Mouse (Mus musculus): ENCODE results near the gene Kif26b. TPM values are rescaled to one million over a fixed set of nuclear protein-coding genes. Genes with fewer than 3 reads are reported as not detected.

Gene Kif26b
- 75.2 and 75.8 TPM in 2 replicates for total RNA-seq (2014; rRNA removed)
- polyA plus RNA-seq (2015; fragmentation: Nextera tagmentation; extraction: Ambion mirVana): 6.0 and 6.4 TPM in 2 replicates

- peak within 1 kb of the TSS; percentile 59 for H3K4me3 ChIP-seq (ENCODE audit: low read depth, low read length)
- H3K36me3 ChIP-seq (ENCODE audit: insufficient read depth, low read length): no peaks in the 10 kb centered on the region
- peak; percentile 59 for ATAC-seq (ENCODE audit: low FRiP score)
- no peaks in the 10 kb centered on the region for H3K9me3 ChIP-seq (ENCODE audit: low read length)
- peak; percentile 59 for DNase-seq (ENCODE audit: low spot score)
- no peak for TF ChIP-seq CTCF (IDR thresholded peaks at IDR 0.05)
- no peaks in the 10 kb centered on the region for H3K4me1 ChIP-seq (ENCODE audit: insufficient read depth, low read length)
- peak within 1 kb of the TSS; percentile 99 for H3K4me2 ChIP-seq (ENCODE audit: low read depth, low read length, poor library complexity, severe bottlenecking)
- peak within 1 kb of the TSS; percentile 87 for H3K27ac ChIP-seq (ENCODE audit: low read depth, low read length)
- H3K9ac ChIP-seq (replicated peaks; ENCODE audit: low read length, poor library complexity, severe bottlenecking): peak within 1 kb of the TSS; percentile 77
- no peaks in the 10 kb centered on the region for H3K27me3 ChIP-seq (ENCODE audit: insufficient read depth, low read length)
- under 1% methylated on average over 89 of the region's 92 CpGs for WGBS
Measured at GRCm38 (mm10) chr1:178528431-178529351, at the start of gene Kif26b. TSS of gene Kif26b (plus strand) at chr1:178529125.

- DNase-seq (ENCODE audit: low spot score): no peak
- no peak for ATAC-seq (ENCODE audit: low FRiP score)
- H3K27me3 ChIP-seq (ENCODE audit: insufficient read depth, low read length): no peaks in the 10 kb centered on the region
Measured at GRCm38 (mm10) chr1:178483854-178484253, 45.1 kb upstream of the Kif26b start.

GRCm38 (mm10) chr1:178485138-178485867 lies 43.6 kb upstream of the Kif26b start:
- Histone ChIP-seq H3K36me3 (ENCODE audit: insufficient read depth, low read length) (no peaks in the 10 kb centered on the region), H3K9ac (replicated peaks; ENCODE audit: low read length, poor library complexity, severe bottlenecking) (no peak overlapping the region), H3K4me1 (ENCODE audit: insufficient read depth, low read length) (no peaks in the 10 kb centered on the region), H3K27me3 (ENCODE audit: insufficient read depth, low read length) (no peaks in the 10 kb centered on the region), H3K9me3 (ENCODE audit: low read length) (no peaks in the 10 kb centered on the region), H3K27ac (ENCODE audit: low read depth, low read length) (no peak overlapping the region), H3K4me2 (ENCODE audit: low read depth, low read length, poor library complexity, severe bottlenecking) (no peak overlapping the region), H3K4me3 (ENCODE audit: low read depth, low read length) (no peak overlapping the region)
- DNase-seq (ENCODE audit: low spot score) (no peak), ATAC-seq (ENCODE audit: low FRiP score) (no peak)
- peak; percentile 42 for TF ChIP-seq CTCF (IDR thresholded peaks at IDR 0.05)
- 88% methylated on average over 5 of the region's 5 CpGs for WGBS

More at GRCm38 (mm10) chr1:178483854-178484253, 45.1 kb upstream of the Kif26b start:
- H3K9me3 ChIP-seq (ENCODE audit: low read length): no peaks in the 10 kb centered on the region
- H3K4me3 ChIP-seq (ENCODE audit: low read depth, low read length): no peak overlapping the region
- no peaks in the 10 kb centered on the region for H3K4me1 ChIP-seq (ENCODE audit: insufficient read depth, low read length)
- no peak overlapping the region for H3K27ac ChIP-seq (ENCODE audit: low read depth, low read length)
- TF ChIP-seq CTCF (IDR thresholded peaks at IDR 0.05): no peak
- H3K36me3 ChIP-seq (ENCODE audit: insufficient read depth, low read length): no peaks in the 10 kb centered on the region
- H3K9ac ChIP-seq (replicated peaks; ENCODE audit: low read length, poor library complexity, severe bottlenecking): no peak overlapping the region
- no peak overlapping the region for H3K4me2 ChIP-seq (ENCODE audit: low read depth, low read length, poor library complexity, severe bottlenecking)

- Histone ChIP-seq H3K27ac (ENCODE audit: low read depth, low read length) (no peak overlapping the region), H3K4me3 (ENCODE audit: low read depth, low read length) (no peak overlapping the region), H3K4me2 (ENCODE audit: low read depth, low read length, poor library complexity, severe bottlenecking) (no peak overlapping the region), H3K9me3 (ENCODE audit: low read length) (no peaks in the 10 kb centered on the region), H3K27me3 (ENCODE audit: insufficient read depth, low read length) (no peaks in the 10 kb centered on the region), H3K9ac (replicated peaks; ENCODE audit: low read length, poor library complexity, severe bottlenecking) (no peak overlapping the region), H3K4me1 (ENCODE audit: insufficient read depth, low read length) (no peaks in the 10 kb centered on the region), H3K36me3 (ENCODE audit: insufficient read depth, low read length) (no peaks in the 10 kb centered on the region)
- DNase-seq (ENCODE audit: low spot score): no peak
- TF ChIP-seq CTCF (IDR thresholded peaks at IDR 0.05): no peak
- 61% methylated on average over 5 of the region's 5 CpGs for WGBS
- ATAC-seq (ENCODE audit: low FRiP score): no peak
Measured at GRCm38 (mm10) chr1:178485868-178486220, 43.1 kb upstream of the Kif26b start.

- Histone ChIP-seq H3K27ac (ENCODE audit: low read depth, low read length) (no peak overlapping the region), H3K9ac (replicated peaks; ENCODE audit: low read length, poor library complexity, severe bottlenecking) (no peak overlapping the region), H3K27me3 (ENCODE audit: insufficient read depth, low read length) (no peaks in the 10 kb centered on the region), H3K36me3 (ENCODE audit: insufficient read depth, low read length) (no peaks in the 10 kb centered on the region), H3K4me3 (ENCODE audit: low read depth, low read length) (no peak overlapping the region), H3K4me2 (ENCODE audit: low read depth, low read length, poor library complexity, severe bottlenecking) (no peak overlapping the region), H3K9me3 (ENCODE audit: low read length) (no peaks in the 10 kb centered on the region), H3K4me1 (ENCODE audit: insufficient read depth, low read length) (no peaks in the 10 kb centered on the region)
- whole genome bisulfite sequencing: 82% methylated on average over 5 of the region's 5 CpGs
- no peak for TF ChIP-seq CTCF (IDR thresholded peaks at IDR 0.05)
- DNase-seq (ENCODE audit: low spot score) (no peak), ATAC-seq (ENCODE audit: low FRiP score) (no peak)
Measured at GRCm38 (mm10) chr1:178486828-178487227, 42.1 kb upstream of the Kif26b start.

GRCm38 (mm10) chr1:178489127-178489526 lies 39.8 kb upstream of the Kif26b start:
- H3K9me3 ChIP-seq (ENCODE audit: low read length): no peaks in the 10 kb centered on the region
- H3K27ac ChIP-seq (ENCODE audit: low read depth, low read length): no peak overlapping the region
- H3K27me3 ChIP-seq (ENCODE audit: insufficient read depth, low read length): no peaks in the 10 kb centered on the region
- ATAC-seq (ENCODE audit: low FRiP score) (no peak), DNase-seq (ENCODE audit: low spot score) (peak; percentile 52)
- H3K4me3 ChIP-seq (ENCODE audit: low read depth, low read length): no peak overlapping the region
- no peaks in the 10 kb centered on the region for H3K4me1 ChIP-seq (ENCODE audit: insufficient read depth, low read length)
- no peaks in the 10 kb centered on the region for H3K36me3 ChIP-seq (ENCODE audit: insufficient read depth, low read length)
- 44% methylated on average over 3 of the region's 3 CpGs for WGBS
- H3K4me2 ChIP-seq (ENCODE audit: low read depth, low read length, poor library complexity, severe bottlenecking): no peak overlapping the region
- H3K9ac ChIP-seq (replicated peaks; ENCODE audit: low read length, poor library complexity, severe bottlenecking): no peak overlapping the region
- no peak for TF ChIP-seq CTCF (IDR thresholded peaks at IDR 0.05)
